Mouse (Mus musculus): Measurements from ENCODE around the gene Ndufaf3. TPM values are rescaled to one million over a fixed set of nuclear protein-coding genes. Genes with fewer than 3 reads are reported as not detected.
A peak's percentile ranks its signal among the peaks of the same experiment; 100 is the strongest.

The Ndufaf3 gene
- polyA plus RNA-seq, 1 experiment from 2014 or later: 37.0 TPM

DNA sequence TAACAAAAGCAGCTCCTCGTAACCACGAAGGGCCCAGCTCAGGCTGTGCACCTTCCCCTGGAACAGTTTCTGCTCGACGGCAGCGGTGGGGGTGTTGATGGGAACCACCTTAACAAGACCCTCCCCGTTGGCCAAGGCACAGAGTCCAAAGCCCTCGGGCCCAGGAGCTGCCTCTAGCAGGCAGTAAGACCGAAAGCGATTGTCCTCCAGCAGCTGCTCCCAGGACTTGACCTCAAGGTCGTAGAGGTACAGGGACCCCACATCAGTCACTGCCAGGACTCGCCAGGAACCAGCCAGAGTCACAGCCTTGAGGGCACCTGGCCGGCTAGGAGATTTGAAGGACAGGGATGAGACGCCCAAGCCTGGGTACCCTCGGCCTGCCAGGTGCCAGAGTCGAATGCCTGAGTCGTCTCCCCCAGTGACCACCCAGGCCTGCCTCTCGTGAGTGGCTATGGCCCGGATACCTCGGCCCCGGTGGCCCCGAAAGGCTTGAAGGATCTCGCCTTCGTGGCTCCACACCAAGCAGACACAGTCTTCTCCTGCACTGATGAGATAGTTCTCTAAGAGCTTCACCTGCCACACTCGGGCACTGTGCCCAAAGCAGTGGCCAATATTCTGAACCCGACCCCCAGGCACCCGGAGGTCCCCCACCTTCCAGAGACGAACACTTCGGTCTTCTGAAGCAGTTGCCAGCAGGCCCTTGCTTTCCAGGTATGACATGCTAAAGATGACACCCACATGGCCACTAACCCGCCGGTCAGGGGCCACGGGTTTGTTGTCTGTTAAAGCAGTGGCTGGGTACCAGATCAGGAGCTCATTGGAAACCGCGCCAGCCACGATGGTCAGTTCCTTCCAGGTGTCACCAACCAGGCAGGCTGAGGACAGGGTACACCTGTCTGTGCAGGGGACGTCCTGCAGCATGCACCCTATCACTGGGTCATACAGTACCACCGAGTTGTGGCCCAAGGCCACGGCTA, 8.4 kb upstream of the Ndufaf3 start:
- Histone ChIP-seq H3K4me1 (ENCODE audit: control insufficient read depth, insufficient read depth, low read length) (peaks cover 30% of the 10 kb centered on the region), H3K4me2 (replicated peaks; ENCODE audit: low read depth, low read length) (no peak overlapping the region; the same call in 1 of the 2 replicates), H3K9me3 (ENCODE audit: control insufficient read depth, low read length) (no peaks in the 10 kb centered on the region), H3K4me3 (ENCODE audit: low read length) (no peak overlapping the region), H3K27me3 (ENCODE audit: control insufficient read depth, insufficient read depth, low read length) (no peaks in the 10 kb centered on the region), H3K9ac (ENCODE audit: low read depth, low read length) (no peak overlapping the region), H3K27ac (ENCODE audit: low read depth, low read length) (no peak overlapping the region), H3K36me3 (ENCODE audit: control insufficient read depth, insufficient read depth, low read length) (peaks cover 55% of the 10 kb centered on the region)
- 79% methylated on average over 37 of the region's 37 CpGs for WGBS
- ATAC-seq (ENCODE audit: low FRiP score, low TSS enrichment): no peak

DNA sequence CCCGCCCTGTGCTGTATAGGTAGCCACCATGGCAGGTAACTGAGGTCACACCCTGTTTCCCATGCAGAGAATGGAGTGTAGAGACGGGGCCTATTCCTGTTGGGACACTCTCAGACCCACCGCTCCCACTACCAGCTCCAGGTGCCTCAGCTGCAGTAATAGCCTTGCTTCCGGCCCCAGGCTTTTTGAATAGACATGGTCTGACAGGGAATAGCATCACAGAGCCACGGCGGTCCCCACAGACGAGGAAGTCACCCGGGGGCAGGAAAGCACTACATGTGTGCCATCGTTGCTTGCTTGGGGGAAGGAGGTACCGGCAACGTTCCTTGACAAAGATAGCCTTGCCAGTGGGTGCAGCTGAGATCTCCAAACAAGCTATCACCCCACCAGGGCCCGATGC, 7.7 kb upstream of the Ndufaf3 start:
- Histone ChIP-seq H3K36me3 (ENCODE audit: control insufficient read depth, insufficient read depth, low read length) (peaks cover 55% of the 10 kb centered on the region), H3K4me3 (ENCODE audit: low read length) (no peak overlapping the region)

DNA sequence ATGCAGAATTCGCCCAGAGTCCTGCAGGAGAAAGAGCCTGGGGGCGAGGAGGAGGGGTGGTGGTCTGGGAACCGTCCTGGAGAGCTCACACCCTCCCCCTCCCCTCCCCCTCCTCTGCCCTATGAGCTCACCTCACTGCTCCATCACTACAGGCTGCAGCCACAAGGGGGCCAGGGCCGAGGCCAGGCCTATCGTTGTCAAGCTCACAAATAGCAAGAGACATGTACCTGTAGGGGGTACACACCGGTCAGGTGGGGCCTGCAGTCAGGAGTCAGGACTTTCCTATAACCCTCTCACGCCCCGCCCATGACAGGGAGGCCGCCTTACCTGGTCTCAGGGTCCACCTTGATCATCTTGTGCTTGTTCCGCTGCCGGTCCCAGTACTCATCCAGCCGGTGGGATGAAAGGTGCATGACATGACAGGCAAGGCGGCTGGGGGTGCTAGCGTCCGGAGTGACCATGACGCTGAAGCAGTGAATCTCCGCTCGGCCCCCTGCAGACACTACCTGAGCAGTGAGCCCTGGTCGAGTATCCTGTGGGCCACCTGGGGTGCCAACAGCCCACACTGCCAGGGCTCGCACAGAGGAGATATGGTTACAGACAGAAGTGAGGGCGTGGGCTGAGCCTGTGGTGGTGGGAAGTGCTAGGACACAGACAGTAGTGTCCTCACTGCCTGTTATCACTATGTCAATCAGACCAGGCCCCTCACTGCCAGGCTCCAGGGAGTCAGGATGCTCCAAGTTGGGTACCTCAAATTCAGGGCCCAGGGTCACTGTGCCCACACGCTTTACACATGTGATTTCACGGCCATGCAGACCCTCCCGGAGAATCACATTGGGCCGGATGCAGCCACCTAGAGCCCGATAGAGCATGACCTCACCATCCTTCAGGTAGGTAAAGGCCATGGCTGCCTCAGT, 6.8 kb upstream of the Ndufaf3 start:
- peaks cover 31% of the 10 kb centered on the region for H3K4me1 ChIP-seq (ENCODE audit: control insufficient read depth, insufficient read depth, low read length)
- no peak overlapping the region for H3K4me3 ChIP-seq (ENCODE audit: low read length)
- no peaks in the 10 kb centered on the region for H3K9me3 ChIP-seq (ENCODE audit: control insufficient read depth, low read length)
- H3K4me2 ChIP-seq (replicated peaks; ENCODE audit: low read depth, low read length): no peak overlapping the region
- peaks cover 55% of the 10 kb centered on the region for H3K36me3 ChIP-seq (ENCODE audit: control insufficient read depth, insufficient read depth, low read length)
- WGBS: 59% methylated on average over 26 of the region's 26 CpGs
- H3K27me3 ChIP-seq (ENCODE audit: control insufficient read depth, insufficient read depth, low read length): no peaks in the 10 kb centered on the region
- ATAC-seq (ENCODE audit: low FRiP score, low TSS enrichment): no peak
- no peak overlapping the region for H3K27ac ChIP-seq (ENCODE audit: low read depth, low read length)
- H3K9ac ChIP-seq (ENCODE audit: low read depth, low read length): no peak overlapping the region

More for the DNA sequence above, 7.7 kb upstream of the Ndufaf3 start:
- ATAC-seq (ENCODE audit: low FRiP score, low TSS enrichment): no peak
- Histone ChIP-seq H3K27ac (ENCODE audit: low read depth, low read length) (no peak overlapping the region), H3K4me1 (ENCODE audit: control insufficient read depth, insufficient read depth, low read length) (peaks cover 35% of the 10 kb centered on the region), H3K9me3 (ENCODE audit: control insufficient read depth, low read length) (no peaks in the 10 kb centered on the region), H3K4me2 (replicated peaks; ENCODE audit: low read depth, low read length) (no peak overlapping the region), H3K27me3 (ENCODE audit: control insufficient read depth, insufficient read depth, low read length) (no peaks in the 10 kb centered on the region), H3K9ac (ENCODE audit: low read depth, low read length) (no peak overlapping the region)
- 91% methylated on average over 12 of the region's 12 CpGs for WGBS

DNA sequence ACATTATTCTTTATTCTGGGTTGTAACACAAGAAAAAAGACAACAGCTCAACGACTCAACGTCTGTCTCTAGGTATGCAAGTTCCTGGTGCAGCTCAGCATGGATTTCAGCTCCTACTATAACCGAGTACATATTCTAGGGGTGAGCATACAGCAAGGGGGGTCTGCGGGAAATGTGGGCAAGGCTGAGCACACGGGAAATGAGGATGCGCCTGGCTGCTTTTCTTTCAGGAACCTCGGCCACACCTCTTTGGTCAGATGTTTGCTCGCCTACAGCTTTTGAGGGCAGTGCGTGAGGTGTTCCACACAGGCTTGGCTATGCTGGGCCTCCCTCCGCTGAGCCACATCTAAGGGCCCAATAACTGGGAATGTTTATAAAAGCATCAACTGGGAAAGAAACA, 5.1 kb upstream of the Ndufaf3 start:
- Histone ChIP-seq H3K4me2 (replicated peaks; ENCODE audit: low read depth, low read length) (no peak overlapping the region), H3K27me3 (ENCODE audit: control insufficient read depth, insufficient read depth, low read length) (no peaks in the 10 kb centered on the region), H3K4me3 (ENCODE audit: low read length) (no peak overlapping the region), H3K9me3 (ENCODE audit: control insufficient read depth, low read length) (no peaks in the 10 kb centered on the region), H3K9ac (ENCODE audit: low read depth, low read length) (no peak overlapping the region), H3K27ac (ENCODE audit: low read depth, low read length) (no peak overlapping the region), H3K4me1 (ENCODE audit: control insufficient read depth, insufficient read depth, low read length) (peaks cover 33% of the 10 kb centered on the region), H3K36me3 (ENCODE audit: control insufficient read depth, insufficient read depth, low read length) (peaks cover 55% of the 10 kb centered on the region)
- WGBS: 75% methylated on average over 10 of the region's 10 CpGs
- no peak for ATAC-seq (ENCODE audit: low FRiP score, low TSS enrichment)

DNA sequence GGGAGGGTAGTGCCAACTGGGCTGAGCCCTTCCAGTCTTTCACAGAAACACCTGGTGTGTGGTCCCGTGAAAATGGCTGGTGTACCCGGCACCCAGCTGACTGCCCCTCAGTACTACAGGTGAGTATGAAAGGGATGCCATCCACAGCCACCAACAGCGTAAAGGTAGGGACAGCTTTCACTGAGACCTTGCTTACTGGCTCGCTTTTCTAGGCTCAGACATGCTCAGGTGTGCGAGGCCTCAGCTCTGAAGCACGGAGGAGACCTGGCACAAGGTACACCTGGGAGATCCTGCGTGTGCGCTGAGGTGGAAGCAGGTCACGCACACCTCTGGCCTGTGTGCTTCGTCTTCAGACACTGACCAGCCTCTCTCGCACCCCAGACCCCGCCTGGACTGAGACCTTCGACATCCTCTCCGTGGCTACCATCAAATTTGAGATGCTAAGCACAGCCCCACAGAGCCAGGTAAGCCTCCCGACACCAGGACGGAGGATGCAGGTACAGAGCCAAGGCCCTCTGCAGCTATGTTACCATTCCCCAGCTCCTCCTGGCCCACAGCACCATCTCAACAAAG, 4.3 kb upstream of the Ndufaf3 start:
- Histone ChIP-seq H3K4me1 (ENCODE audit: control insufficient read depth, insufficient read depth, low read length) (peaks cover 25% of the 10 kb centered on the region), H3K4me3 (ENCODE audit: low read length) (no peak overlapping the region), H3K4me2 (replicated peaks; ENCODE audit: low read depth, low read length) (no peak overlapping the region), H3K36me3 (ENCODE audit: control insufficient read depth, insufficient read depth, low read length) (peaks cover 55% of the 10 kb centered on the region), H3K27me3 (ENCODE audit: control insufficient read depth, insufficient read depth, low read length) (no peaks in the 10 kb centered on the region), H3K9me3 (ENCODE audit: control insufficient read depth, low read length) (no peaks in the 10 kb centered on the region), H3K27ac (ENCODE audit: low read depth, low read length) (no peak overlapping the region), H3K9ac (ENCODE audit: low read depth, low read length) (no peak overlapping the region)
- WGBS: 95% methylated on average over 16 of the region's 16 CpGs
- ATAC-seq (ENCODE audit: low FRiP score, low TSS enrichment): no peak

DNA sequence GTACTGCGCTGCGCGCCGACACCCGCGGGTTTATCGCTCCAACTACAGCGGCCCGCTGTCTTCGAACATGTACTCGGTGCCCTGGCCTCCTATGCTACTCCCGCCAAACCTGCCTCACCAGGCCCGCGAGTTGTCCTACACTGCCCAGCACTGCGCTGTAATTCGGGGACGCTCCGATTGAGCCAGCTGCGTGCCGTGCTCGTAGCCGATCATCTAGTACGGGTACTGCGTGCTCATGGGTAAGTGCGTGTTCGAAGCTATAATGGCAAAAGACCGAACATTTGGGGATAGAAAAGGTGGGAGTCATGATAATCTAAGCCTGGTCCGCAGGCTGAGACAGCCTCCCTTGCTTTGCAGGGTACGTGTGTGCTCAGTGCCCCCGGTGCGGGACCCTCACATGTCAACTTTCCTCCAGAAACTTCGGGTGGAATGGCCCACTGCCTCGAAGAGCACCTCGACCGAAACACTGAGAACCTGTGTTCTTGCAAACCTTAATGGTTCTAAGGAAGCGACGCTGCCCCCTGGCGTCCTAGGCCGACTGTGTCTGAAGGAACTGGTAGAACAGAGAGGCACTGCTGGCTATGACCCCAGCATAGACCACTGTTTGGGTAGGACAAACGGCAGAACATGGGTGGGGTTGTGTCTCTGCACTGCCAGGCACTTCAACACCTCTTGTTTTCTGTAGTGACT, 3.1 kb upstream of the Ndufaf3 start:
- peak overlapping the region; percentile 74 for H3K4me3 ChIP-seq (ENCODE audit: low read length)
- peak overlapping the region; percentile 65 for H3K27ac ChIP-seq (ENCODE audit: low read depth, low read length)
- no peaks in the 10 kb centered on the region for H3K27me3 ChIP-seq (ENCODE audit: control insufficient read depth, insufficient read depth, low read length)
- 2% methylated on average over 40 of the region's 40 CpGs for WGBS
- peak overlapping the region; percentile 68 for H3K9ac ChIP-seq (ENCODE audit: low read depth, low read length)
- no peaks in the 10 kb centered on the region for H3K9me3 ChIP-seq (ENCODE audit: control insufficient read depth, low read length)
- ATAC-seq (ENCODE audit: low FRiP score, low TSS enrichment): no peak; the same call in 1 of the 2 replicates
- peaks cover 54% of the 10 kb centered on the region for H3K36me3 ChIP-seq (ENCODE audit: control insufficient read depth, insufficient read depth, low read length)
- peaks cover 27% of the 10 kb centered on the region for H3K4me1 ChIP-seq (ENCODE audit: control insufficient read depth, insufficient read depth, low read length)
- peak overlapping the region; percentile 98 for H3K4me2 ChIP-seq (replicated peaks; ENCODE audit: low read depth, low read length)

DNA sequence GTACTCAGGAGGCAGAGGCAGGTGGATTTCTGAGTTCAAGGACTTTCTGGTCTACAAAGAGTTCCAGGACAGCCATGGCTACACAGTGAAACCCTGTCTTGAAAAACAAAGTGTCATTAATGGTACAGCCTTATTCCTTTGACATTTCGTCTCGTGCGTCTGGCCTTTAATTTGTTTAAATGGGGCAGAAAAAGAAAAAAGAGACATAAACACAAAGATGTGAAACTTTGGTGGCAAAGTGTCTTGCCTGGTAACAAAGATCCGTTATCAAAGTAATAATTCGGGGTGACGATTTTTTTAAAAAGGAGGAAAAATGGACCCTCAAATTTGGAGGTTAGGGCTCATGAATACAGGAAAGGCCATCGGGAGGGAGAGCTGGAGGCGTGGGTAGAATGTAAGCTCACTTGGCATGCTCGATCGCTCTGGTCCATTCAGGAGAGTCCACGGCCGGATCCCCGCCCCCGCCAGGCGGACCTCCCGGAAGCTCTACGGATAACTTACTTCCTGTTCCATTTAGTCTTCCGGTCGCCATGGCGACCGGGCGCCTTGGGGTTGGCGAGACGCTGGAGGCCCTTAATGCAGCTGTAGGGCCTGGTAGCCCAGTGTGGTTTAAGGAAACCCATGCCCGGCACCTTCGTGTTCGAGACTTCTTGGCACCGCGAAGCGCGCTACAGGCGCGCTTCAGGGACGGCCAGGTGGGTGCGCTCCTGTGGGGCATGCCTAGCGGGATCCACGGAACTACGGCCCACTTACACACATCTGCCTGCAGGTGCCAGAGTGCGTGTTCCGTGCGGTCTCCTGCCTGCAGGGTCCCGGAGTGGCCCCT, 2.4 kb upstream of the Ndufaf3 start, which contains the start of gene Dalrd3:
Gene Dalrd3 (plus strand): TSS at position 506 of the 826 bp plus-strand sequence.
- Histone ChIP-seq H3K4me2 (replicated peaks; ENCODE audit: low read depth, low read length) (peak within 1 kb of the TSS; percentile 98), H3K9me3 (ENCODE audit: control insufficient read depth, low read length) (no peaks in the 10 kb centered on the region), H3K27me3 (ENCODE audit: control insufficient read depth, insufficient read depth, low read length) (no peaks in the 10 kb centered on the region), H3K9ac (ENCODE audit: low read depth, low read length) (peak within 1 kb of the TSS; percentile 68), H3K4me1 (ENCODE audit: control insufficient read depth, insufficient read depth, low read length) (peaks cover 25% of the 10 kb centered on the region), H3K27ac (ENCODE audit: low read depth, low read length) (peak within 1 kb of the TSS; percentile 65), H3K36me3 (ENCODE audit: control insufficient read depth, insufficient read depth, low read length) (peaks cover 54% of the 10 kb centered on the region), H3K4me3 (ENCODE audit: low read length) (peak within 1 kb of the TSS; percentile 74)
- WGBS: 6% methylated on average over 42 of the region's 42 CpGs
- ATAC-seq (ENCODE audit: low FRiP score, low TSS enrichment): peak; percentile 66
